Mouse (Mus musculus) spleen, adult 2 months (tissue): ENCODE measurements around the gene Zfp108.

Experiments
- CTCF ChIP-seq: fragments of 200-500 bp; IDR thresholded peaks from 2 replicates; pipeline ENCODE4 v1.5.1; 2011; ENCODE audit warnings: mild to moderate bottlenecking, inconsistent platforms; ENCODE audit not compliant: insufficient read depth, insufficient read length, insufficient replicate concordance; ENCODE audit errors: extremely low read depth
- POLR2A ChIP-seq: fragments of 200-500 bp; IDR thresholded peaks from 2 replicates; pipeline ENCODE4 v1.6.1; 2011; ENCODE audit warnings: low read depth, low read length, inconsistent platforms

DNA sequence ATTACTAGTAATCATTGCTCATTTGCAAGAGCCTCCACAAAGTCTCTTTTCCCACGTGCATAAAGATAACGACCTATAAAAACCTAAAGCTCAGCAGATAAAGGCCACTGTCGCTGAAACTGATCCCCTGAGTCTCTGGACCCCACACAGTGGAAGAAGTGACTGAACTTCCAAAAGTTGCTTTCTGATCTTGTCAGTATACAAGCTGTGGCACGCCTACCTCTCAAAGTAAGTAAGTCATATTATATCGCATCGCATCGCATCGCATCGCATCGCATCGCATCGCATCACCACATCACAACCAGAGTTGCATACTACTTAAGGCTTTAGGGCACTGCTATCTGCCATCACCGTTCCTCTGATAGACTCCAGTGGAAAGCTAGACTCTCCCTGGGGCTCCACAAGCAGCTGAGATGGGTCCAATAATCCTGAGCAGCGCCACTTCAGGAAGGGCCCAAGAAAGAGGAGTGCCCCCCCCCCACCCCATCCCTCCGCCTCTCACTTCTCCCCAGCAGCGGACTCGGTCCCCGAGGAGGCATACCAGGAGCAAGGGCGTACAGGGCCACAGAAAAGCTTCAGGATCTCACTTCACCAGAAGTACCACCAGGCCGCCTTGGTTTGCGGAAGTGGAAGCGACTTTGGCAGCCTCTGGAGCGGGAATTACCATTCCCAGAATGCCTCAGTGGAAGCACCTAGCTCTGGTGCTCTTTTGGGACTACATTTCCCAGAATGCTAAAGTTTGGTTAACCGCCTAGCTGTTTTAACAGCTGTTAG, 46.9 kb upstream of the Zfp108 start:
- TF ChIP-seq CTCF (no peak), POLR2A (no peak)
